Mouse (Mus musculus) kidney, embryonic 15.5 days (tissue): ENCODE data around the gene Ptk6. TPM values are rescaled to one million over a fixed set of nuclear protein-coding genes. Genes with fewer than 3 reads are reported as not detected.
"Not testable (repeated sequence)": the region's sequence is repeated elsewhere in the genome, so short reads cannot be mapped to it uniquely, and the experiment has no call there.

Source experiments
- ATAC-seq: fragments of 200-750 bp; cut with Nextera tagmentation; replicated peaks from 2 replicates; pipeline ENCODE4 v1.8.0; 2017; ENCODE audit warnings: moderate TSS enrichment; ENCODE audit not compliant: low FRiP score
- H3K27ac ChIP-seq: fragments of 300-500 bp; sonication (generic); 2 replicates; pipeline ENCODE4 v1.5.1; 2015; ENCODE audit warnings: mild to moderate bottlenecking, inconsistent platforms
- H3K27me3 ChIP-seq: fragments of 300-500 bp; sonication (generic); 2 replicates; pipeline ENCODE4 v1.6.1; 2015; ENCODE audit warnings: inconsistent platforms
- H3K36me3 ChIP-seq: fragments of 300-500 bp; sonication (generic); 2 replicates; pipeline ENCODE4 v1.6.1; 2015; ENCODE audit warnings: inconsistent platforms
- H3K4me1 ChIP-seq: fragments of 300-500 bp; sonication (generic); 2 replicates; pipeline ENCODE4 v1.6.1; 2015; ENCODE audit warnings: inconsistent platforms
- H3K4me2 ChIP-seq: fragments of 300-500 bp; sonication (generic); 2 replicates; pipeline ENCODE4 v1.6.1; 2015; ENCODE audit warnings: moderate library complexity, mild to moderate bottlenecking, inconsistent platforms
- H3K4me3 ChIP-seq: fragments of 300-500 bp; sonication (generic); replicated peaks from 2 replicates; pipeline ENCODE4 v1.5.1; 2015; ENCODE audit warnings: mild to moderate bottlenecking, inconsistent platforms
- H3K9ac ChIP-seq: fragments of 300-500 bp; sonication (generic); 2 replicates; pipeline ENCODE4 v1.6.1; 2015; ENCODE audit warnings: mild to moderate bottlenecking, inconsistent platforms
- H3K9me3 ChIP-seq: fragments of 300-500 bp; sonication (generic); replicated peaks from 2 replicates; pipeline ENCODE4 v1.6.1; 2016; ENCODE audit warnings: inconsistent platforms
- WGBS: fragments of 180-500 bp; shearing (Covaris S2); methylation state at CpG from one replicate; pipeline ENCODE4 v1.1.7; 2015; ENCODE audit warnings: mixed read lengths; 5-methylcytosine and 5-hydroxymethylcytosine counted together
- polyA plus RNA-seq: library from polyadenylated mRNA; unstranded; fragments of >200 nt; fragmentation: Nextera tagmentation; extraction: Ambion mirVana; gene quantifications from 2 replicates; pipeline ENCODE4 v1.2.1, GENCODE M21; 2015

The Ptk6 gene
- polyA plus RNA-seq, 1 experiment from 2014 or later: not detected

- WGBS: 92% methylated on average over 6 of the region's 6 CpGs
These were observed 13.4 kb upstream of the Ptk6 start for GRCm38 (mm10) chr2:181216037-181216436.

GRCm38 (mm10) chr2:181213021-181213445 lies 10.4 kb upstream of the Ptk6 start, which contains the start of gene Srms:
Gene Srms (minus strand): TSS chr2:181213185.
- no peak within 1 kb of the TSS for H3K27ac ChIP-seq
- peak; percentile 76 for ATAC-seq
- H3K9me3 ChIP-seq: no peaks in the 10 kb centered on the region
- peaks cover 46% of the 10 kb centered on the region for H3K27me3 ChIP-seq
- H3K4me1 ChIP-seq: peaks cover 14% of the 10 kb centered on the region
- 2% methylated on average over 17 of the region's 17 CpGs for WGBS
- no peak within 1 kb of the TSS for H3K9ac ChIP-seq
- no peaks in the 10 kb centered on the region for H3K36me3 ChIP-seq
- H3K4me3 ChIP-seq: peak within 1 kb of the TSS; percentile 39
- peak within 1 kb of the TSS; percentile 61 for H3K4me2 ChIP-seq

More at GRCm38 (mm10) chr2:181216037-181216436, 13.4 kb upstream of the Ptk6 start:
- Histone ChIP-seq H3K27me3 (peaks cover 40% of the 10 kb centered on the region), H3K36me3 (no peaks in the 10 kb centered on the region), H3K4me1 (peaks cover 35% of the 10 kb centered on the region), H3K9ac (no peak overlapping the region), H3K4me2 (no peak overlapping the region), H3K9me3 (no peaks in the 10 kb centered on the region), H3K4me3 (no peak overlapping the region), H3K27ac (no peak overlapping the region)
- no peak for ATAC-seq

GRCm38 (mm10) chr2:181212389-181213020 lies 9.9 kb upstream of the Ptk6 start:
- Histone ChIP-seq H3K9ac (no peak overlapping the region), H3K4me1 (peaks cover 14% of the 10 kb centered on the region), H3K36me3 (no peaks in the 10 kb centered on the region), H3K4me2 (peak overlapping the region; percentile 61), H3K27me3 (peaks cover 46% of the 10 kb centered on the region), H3K4me3 (peak overlapping the region; percentile 39), H3K9me3 (no peaks in the 10 kb centered on the region), H3K27ac (no peak overlapping the region)
- WGBS: 2% methylated on average over 34 of the region's 34 CpGs
- ATAC-seq: peak; percentile 52

- Histone ChIP-seq H3K4me1 (no peaks in the 10 kb centered on the region), H3K4me3 (no peak overlapping the region), H3K27me3 (peaks cover 7% of the 10 kb centered on the region), H3K9me3 (no peaks in the 10 kb centered on the region), H3K27ac (no peak overlapping the region), H3K4me2 (no peak overlapping the region), H3K36me3 (no peaks in the 10 kb centered on the region), H3K9ac (no peak overlapping the region)
- WGBS: 74% methylated on average over 9 of the region's 9 CpGs
- ATAC-seq: peak; percentile 66; the same call in 1 of the 2 replicates
These were observed 3.5 kb upstream of the Ptk6 start for GRCm38 (mm10) chr2:181206118-181206517.

GRCm38 (mm10) chr2:181205678-181206077 lies 3.1 kb upstream of the Ptk6 start:
- 83% methylated on average over 5 of the region's 5 CpGs for WGBS
- peaks cover 4% of the 10 kb centered on the region; the same call in 1 of the 2 replicates for H3K27me3 ChIP-seq
- H3K4me3 ChIP-seq: no peak overlapping the region
- no peaks in the 10 kb centered on the region for H3K9me3 ChIP-seq
- ATAC-seq: 0 out of 2 replicates have a peak, but pooled peaks have one; percentile 44
- H3K9ac ChIP-seq: no peak overlapping the region
- H3K4me1 ChIP-seq: no peaks in the 10 kb centered on the region
- H3K4me2 ChIP-seq: no peak overlapping the region
- no peaks in the 10 kb centered on the region for H3K36me3 ChIP-seq
- no peak overlapping the region for H3K27ac ChIP-seq

- no peaks in the 10 kb centered on the region for H3K27me3 ChIP-seq
- H3K4me3 ChIP-seq: no peak overlapping the region
- no peak overlapping the region for H3K27ac ChIP-seq
- H3K4me1 ChIP-seq: no peaks in the 10 kb centered on the region
- H3K4me2 ChIP-seq: no peak overlapping the region
- no peak overlapping the region for H3K9ac ChIP-seq
- H3K9me3 ChIP-seq: no peaks in the 10 kb centered on the region
- no peaks in the 10 kb centered on the region for H3K36me3 ChIP-seq
- WGBS: 70% methylated on average over 6 of the region's 6 CpGs
- ATAC-seq: no peak
These were observed 297 bp upstream of the Ptk6 start for GRCm38 (mm10) chr2:181202886-181203285.

DNA sequence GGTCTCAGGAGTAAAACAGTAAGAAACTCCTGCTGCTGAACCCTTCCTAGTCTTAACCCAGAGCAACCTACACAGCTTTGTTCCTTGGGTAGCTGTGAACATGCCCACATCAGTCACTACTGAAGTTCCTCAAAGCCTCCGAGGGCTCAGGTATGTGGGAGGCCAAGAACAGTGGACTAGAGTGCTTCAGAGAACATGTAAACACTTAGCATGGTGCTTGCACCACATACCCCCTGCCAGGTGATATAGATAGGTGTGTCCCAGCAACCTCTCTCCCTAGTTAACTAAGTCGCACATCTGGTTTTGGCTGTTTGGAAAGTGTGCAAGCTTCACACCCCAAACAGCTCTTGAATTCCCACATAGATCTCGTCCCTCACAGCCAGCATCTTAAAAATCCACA lies 983 bp downstream of the Ptk6 start:
- Histone ChIP-seq H3K27ac (no peak overlapping the region), H3K4me2 (no peak overlapping the region), H3K9ac (no peak overlapping the region), H3K36me3 (no peaks in the 10 kb centered on the region), H3K27me3 (no peaks in the 10 kb centered on the region), H3K4me3 (no peak overlapping the region), H3K9me3 (no peaks in the 10 kb centered on the region), H3K4me1 (no peaks in the 10 kb centered on the region)
- 71% methylated on average over 3 of the region's 3 CpGs for WGBS
- ATAC-seq: no peak

- Histone ChIP-seq H3K4me1 (no peaks in the 10 kb centered on the region), H3K9me3 (no peaks in the 10 kb centered on the region), H3K36me3 (no peaks in the 10 kb centered on the region), H3K9ac (no peak overlapping the region), H3K27me3 (no peaks in the 10 kb centered on the region), H3K4me3 (no peak overlapping the region), H3K27ac (no peak overlapping the region), H3K4me2 (no peak overlapping the region)
- ATAC-seq: no peak
- WGBS: 83% methylated on average over 4 of the region's 4 CpGs
These were observed 5.8 kb downstream of the Ptk6 start for GRCm38 (mm10) chr2:181196628-181197300.

DNA sequence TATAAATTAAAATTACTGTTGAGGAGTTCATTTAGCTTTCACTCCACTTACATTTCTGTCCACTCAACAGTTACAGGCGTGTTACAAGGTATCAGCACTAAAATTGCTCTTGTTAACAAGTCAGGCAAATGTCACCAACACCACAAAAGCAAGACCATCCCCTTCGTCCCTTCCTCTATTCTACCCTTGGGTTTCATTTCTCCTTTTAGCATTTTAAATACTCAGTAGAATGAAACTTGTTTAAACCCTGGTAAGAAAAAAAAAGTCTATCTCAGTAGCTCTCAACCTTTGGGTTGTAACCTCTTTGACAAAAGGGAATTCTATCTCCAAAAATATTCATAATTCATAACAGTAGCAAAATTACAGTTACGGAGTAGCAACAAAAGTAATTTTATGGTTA lies 9.5 kb downstream of the Ptk6 start:
- H3K9ac ChIP-seq: no peak overlapping the region
- peaks cover 11% of the 10 kb centered on the region for H3K4me1 ChIP-seq
- H3K27me3 ChIP-seq: no peaks in the 10 kb centered on the region
- no peak overlapping the region for H3K4me3 ChIP-seq
- WGBS: 72% methylated on average over 3 of the region's 3 CpGs
- no peaks in the 10 kb centered on the region for H3K9me3 ChIP-seq
- H3K36me3 ChIP-seq: peaks cover 16% of the 10 kb centered on the region
- no peak overlapping the region for H3K4me2 ChIP-seq
- H3K27ac ChIP-seq: no peak overlapping the region
- ATAC-seq: no peak

DNA sequence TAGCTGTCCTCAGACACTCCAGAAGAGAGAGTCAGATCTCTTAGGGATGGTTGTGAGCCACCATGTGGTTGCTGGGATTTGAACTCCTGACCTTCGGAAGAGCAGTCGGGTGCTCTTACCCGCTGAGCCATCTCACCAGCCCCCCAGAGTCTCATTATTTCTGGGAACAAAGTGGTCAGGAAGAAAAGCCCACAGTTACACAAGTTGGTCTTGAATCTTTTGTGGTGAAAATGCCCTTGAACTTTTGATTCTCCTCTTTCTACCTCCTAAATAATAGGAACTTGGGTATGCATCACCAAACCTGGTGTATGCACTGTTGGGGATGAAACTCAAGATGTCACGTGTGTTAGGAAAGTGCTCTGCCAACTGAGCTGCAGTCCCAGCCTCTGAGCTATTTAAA lies 10.7 kb downstream of the Ptk6 start:
- no peaks in the 10 kb centered on the region for H3K9me3 ChIP-seq
- WGBS: 69% methylated on average over 4 of the region's 4 CpGs
- ATAC-seq: no peak

GRCm38 (mm10) chr2:181191385-181191784 lies 11.2 kb downstream of the Ptk6 start:
- WGBS: 76% methylated on average over 4 of the region's 4 CpGs
- not testable (repeated sequence) for H3K4me2 ChIP-seq, ATAC-seq, H3K27me3 ChIP-seq, H3K27ac ChIP-seq, H3K9me3 ChIP-seq, H3K9ac ChIP-seq, H3K4me3 ChIP-seq
- H3K36me3 ChIP-seq: peaks cover 16% of the 10 kb centered on the region
- H3K4me1 ChIP-seq: peaks cover 12% of the 10 kb centered on the region

More for the DNA sequence above, 10.7 kb downstream of the Ptk6 start:
- peaks cover 16% of the 10 kb centered on the region for H3K36me3 ChIP-seq
- H3K9ac ChIP-seq: no peak overlapping the region
- H3K27ac ChIP-seq: no peak overlapping the region
- peaks cover 12% of the 10 kb centered on the region for H3K4me1 ChIP-seq
- no peak overlapping the region for H3K4me2 ChIP-seq
- H3K4me3 ChIP-seq: no peak overlapping the region
- no peaks in the 10 kb centered on the region for H3K27me3 ChIP-seq

GRCm38 (mm10) chr2:181189321-181189720 lies 13.3 kb downstream of the Ptk6 start:
- no peaks in the 10 kb centered on the region for H3K9me3 ChIP-seq
- WGBS: 88% methylated on average over 1 of the region's 1 CpGs
- H3K4me2 ChIP-seq: no peak overlapping the region
- H3K27ac ChIP-seq: peak overlapping the region; percentile 82; the same call in 1 of the 2 replicates
- no peak overlapping the region for H3K4me3 ChIP-seq
- H3K27me3 ChIP-seq: no peaks in the 10 kb centered on the region
- no peak for ATAC-seq
- peaks cover 12% of the 10 kb centered on the region for H3K4me1 ChIP-seq
- H3K9ac ChIP-seq: no peak overlapping the region
- H3K36me3 ChIP-seq: peaks cover 16% of the 10 kb centered on the region
